Mouse (Mus musculus): ENCODE measurements around the gene Adgre4.
"Not testable (repeated sequence)": the region's sequence is repeated elsewhere in the genome, so short reads cannot be mapped to it uniquely, and the experiment has no call there.

Adgre4 gene

DNA sequence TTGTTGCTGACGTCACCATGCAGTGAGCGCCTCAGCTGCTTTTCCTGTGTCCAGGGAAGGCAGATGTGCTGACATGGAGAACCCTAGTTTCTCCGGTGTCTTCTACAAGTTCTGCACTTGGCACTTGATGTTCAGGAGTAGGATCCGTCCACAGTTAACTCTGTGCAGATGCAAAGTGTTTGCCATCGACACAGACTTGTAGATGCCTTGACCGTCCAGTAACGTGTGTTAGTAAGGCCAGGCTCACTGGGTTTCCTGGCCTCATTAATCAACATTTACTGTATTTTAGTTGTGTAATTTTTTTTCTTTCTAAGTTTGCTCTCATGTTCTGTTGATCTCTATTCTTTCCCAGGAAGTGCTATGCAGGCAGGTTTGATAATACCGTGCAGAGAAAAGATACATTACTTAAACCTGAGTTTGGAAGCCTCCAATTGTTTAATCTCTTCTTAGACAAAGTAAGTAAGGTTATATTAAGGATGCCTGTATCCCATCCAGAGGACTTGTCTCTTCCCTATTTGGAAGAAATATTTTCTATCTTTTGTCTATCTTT, 142.7 kb downstream of the Adgre4 start:
- CTCF ChIA-PET = not testable (repeated sequence)
- POLR2A ChIA-PET = interaction anchor here in 3 of 4 experiments (0.7 to 2.2 kb wide), 11 partner anchors 9 to 180 kb away, joined by 3 to 23 read pairs (median 4); partner anchors contain the start of genes Zfp119a (in 3 of the 3), Chaf1a (in 1 of the 3), Pot1b (in 1 of the 3) and Sh3gl1 (in 1 of the 3)

GRCm38 (mm10) chr17:55903087-55903486, 153.3 kb downstream of the Adgre4 start:
- ChIA-PET CTCF (no interaction called here), POLR2A (no interaction called here)

All from embryonic stem cell, embryonic (primary cell).